Mouse (Mus musculus) kidney, embryonic 16.5 days (tissue): ENCODE data around the gene Ap5z1. TPM values are rescaled to one million over a fixed set of nuclear protein-coding genes. Genes with fewer than 3 reads are reported as not detected.

Experiments
- ATAC-seq: fragments of 200-750 bp; cut with Nextera tagmentation; 2 replicates; pipeline ENCODE4 v1.8.0; 2017; ENCODE audit warnings: moderate TSS enrichment; ENCODE audit not compliant: low FRiP score, low TSS enrichment
- H3K27ac ChIP-seq: fragments of 300-500 bp; sonication (generic); 2 replicates; pipeline ENCODE4 v1.5.1; 2014; ENCODE audit warnings: low read length
- H3K27me3 ChIP-seq: fragments of 300-500 bp; sonication (generic); 2 replicates; pipeline ENCODE4 v1.6.1; 2014; ENCODE audit warnings: low read length, control low read depth, mixed read lengths; ENCODE audit not compliant: insufficient read depth
- H3K36me3 ChIP-seq: fragments of 300-500 bp; sonication (generic); 2 replicates; pipeline ENCODE4 v1.6.1; 2014; ENCODE audit warnings: low read length, control low read depth, mixed read lengths; ENCODE audit not compliant: insufficient read depth
- H3K4me1 ChIP-seq: fragments of 300-500 bp; sonication (generic); 2 replicates; pipeline ENCODE4 v1.6.1; 2014; ENCODE audit warnings: low read length, control low read depth, mixed read lengths; ENCODE audit not compliant: insufficient read depth
- H3K4me2 ChIP-seq: fragments of 300-500 bp; sonication (generic); replicated peaks from 2 replicates; pipeline ENCODE4 v1.6.1; 2014; ENCODE audit warnings: low read depth, low read length
- H3K4me3 ChIP-seq: fragments of 300-500 bp; sonication (generic); 2 replicates; pipeline ENCODE4 v1.5.1; 2014; ENCODE audit warnings: mild to moderate bottlenecking, low read length
- H3K9ac ChIP-seq: fragments of 300-500 bp; sonication (generic); replicated peaks from 2 replicates; pipeline ENCODE4 v1.6.1; 2014; ENCODE audit warnings: low read length
- H3K9me3 ChIP-seq: fragments of 300-500 bp; sonication (generic); 2 replicates; pipeline ENCODE4 v1.6.1; 2016; ENCODE audit warnings: low read length, control low read depth
- WGBS: fragments of 180-500 bp; shearing (Covaris S2); extraction: QIAGEN DNeasy Blood & Tissue Kit; methylation state at CpG from one replicate; pipeline ENCODE4 v1.1.7; 2014; 5-methylcytosine and 5-hydroxymethylcytosine counted together
- polyA plus RNA-seq: library from polyadenylated mRNA; unstranded; fragments of >200 nt; fragmentation: Nextera tagmentation; extraction: Ambion mirVana; gene quantifications from 2 replicates; pipeline ENCODE4 v1.2.1, GENCODE M21; 2015

Ap5z1 gene
- polyA plus RNA-seq, 1 experiment from 2014 or later: 13.2 TPM

- H3K27ac ChIP-seq: no peak overlapping the region
- H3K4me1 ChIP-seq: peaks cover 13% of the 10 kb centered on the region
- no peaks in the 10 kb centered on the region for H3K9me3 ChIP-seq
- WGBS: 1% methylated on average over 3 of the region's 3 CpGs
- H3K9ac ChIP-seq: no peak overlapping the region
- no peak overlapping the region for H3K4me2 ChIP-seq
- peak; percentile 89 for ATAC-seq
- no peaks in the 10 kb centered on the region for H3K36me3 ChIP-seq
- no peaks in the 10 kb centered on the region for H3K27me3 ChIP-seq
- no peak overlapping the region for H3K4me3 ChIP-seq
Observed at GRCm38 (mm10) chr5:142502414-142502813, 38.7 kb downstream of the Ap5z1 start.

- WGBS: 82% methylated on average over 3 of the region's 3 CpGs
Observed at GRCm38 (mm10) chr5:142504175-142504574, 40.4 kb downstream of the Ap5z1 start.

GRCm38 (mm10) chr5:142505695-142506423 is 42.1 kb downstream of the Ap5z1 start:
- peaks cover 15% of the 10 kb centered on the region for H3K4me1 ChIP-seq
- no peaks in the 10 kb centered on the region for H3K9me3 ChIP-seq
- H3K4me2 ChIP-seq: no peak overlapping the region
- 74% methylated on average over 3 of the region's 3 CpGs for WGBS
- H3K36me3 ChIP-seq: no peaks in the 10 kb centered on the region
- no peak overlapping the region for H3K4me3 ChIP-seq
- no peak overlapping the region for H3K27ac ChIP-seq
- no peaks in the 10 kb centered on the region for H3K27me3 ChIP-seq
- ATAC-seq: no peak
- H3K9ac ChIP-seq: no peak overlapping the region

More at GRCm38 (mm10) chr5:142504175-142504574, 40.4 kb downstream of the Ap5z1 start:
- no peak overlapping the region for H3K9ac ChIP-seq
- H3K27me3 ChIP-seq: no peaks in the 10 kb centered on the region
- no peaks in the 10 kb centered on the region for H3K9me3 ChIP-seq
- ATAC-seq: no peak
- no peaks in the 10 kb centered on the region for H3K36me3 ChIP-seq
- no peak overlapping the region for H3K4me2 ChIP-seq
- no peak overlapping the region for H3K4me3 ChIP-seq
- H3K4me1 ChIP-seq: peaks cover 15% of the 10 kb centered on the region
- H3K27ac ChIP-seq: no peak overlapping the region

GRCm38 (mm10) chr5:142509141-142510060 is 45.7 kb downstream of the Ap5z1 start:
- 31% methylated on average over 15 of the region's 15 CpGs for WGBS
- no peak overlapping the region for H3K27ac ChIP-seq
- no peak for ATAC-seq
- no peaks in the 10 kb centered on the region for H3K27me3 ChIP-seq
- no peak overlapping the region for H3K4me3 ChIP-seq
- H3K9ac ChIP-seq: no peak overlapping the region
- H3K4me2 ChIP-seq: no peak overlapping the region
- 0 out of 2 replicates have a peak, but pooled peaks cover 8% of the 10 kb centered on the region for H3K4me1 ChIP-seq
- no peaks in the 10 kb centered on the region for H3K9me3 ChIP-seq
- H3K36me3 ChIP-seq: no peaks in the 10 kb centered on the region

- no peak overlapping the region for H3K4me2 ChIP-seq
- H3K4me3 ChIP-seq: no peak overlapping the region
- WGBS: 68% methylated on average over 7 of the region's 7 CpGs
- no peaks in the 10 kb centered on the region for H3K27me3 ChIP-seq
- no peak overlapping the region for H3K9ac ChIP-seq
- no peaks in the 10 kb centered on the region for H3K36me3 ChIP-seq
- 0 out of 2 replicates have a peak, but pooled peaks cover 8% of the 10 kb centered on the region for H3K4me1 ChIP-seq
- no peaks in the 10 kb centered on the region for H3K9me3 ChIP-seq
- no peak overlapping the region for H3K27ac ChIP-seq
- no peak for ATAC-seq
Observed at GRCm38 (mm10) chr5:142510061-142510414, 46.3 kb downstream of the Ap5z1 start.

GRCm38 (mm10) chr5:142512112-142512511 is 48.4 kb downstream of the Ap5z1 start:
- Histone ChIP-seq H3K9me3 (no peaks in the 10 kb centered on the region), H3K9ac (no peak overlapping the region), H3K4me3 (no peak overlapping the region), H3K4me1 (0 out of 2 replicates have a peak, but pooled peaks cover 12% of the 10 kb centered on the region), H3K27me3 (no peaks in the 10 kb centered on the region), H3K36me3 (no peaks in the 10 kb centered on the region), H3K4me2 (no peak overlapping the region), H3K27ac (no peak overlapping the region)
- no peak for ATAC-seq
- whole genome bisulfite sequencing: 77% methylated on average over 4 of the region's 4 CpGs

GRCm38 (mm10) chr5:142518973-142519372 is 55.2 kb downstream of the Ap5z1 start:
- Histone ChIP-seq H3K36me3 (no peaks in the 10 kb centered on the region), H3K4me2 (no peak overlapping the region), H3K9me3 (no peaks in the 10 kb centered on the region), H3K4me3 (no peak overlapping the region), H3K27me3 (no peaks in the 10 kb centered on the region), H3K4me1 (peaks cover 11% of the 10 kb centered on the region; the same call in 1 of the 2 replicates), H3K9ac (no peak overlapping the region), H3K27ac (no peak overlapping the region)
- ATAC-seq: no peak
- 57% methylated on average over 6 of the region's 6 CpGs for WGBS

- Histone ChIP-seq H3K9ac (no peak overlapping the region), H3K4me2 (no peak overlapping the region), H3K27ac (no peak overlapping the region), H3K27me3 (no peaks in the 10 kb centered on the region), H3K4me1 (peaks cover 11% of the 10 kb centered on the region; the same call in 1 of the 2 replicates), H3K36me3 (no peaks in the 10 kb centered on the region), H3K4me3 (no peak overlapping the region), H3K9me3 (no peaks in the 10 kb centered on the region)
- WGBS: 71% methylated on average over 4 of the region's 4 CpGs
- no peak for ATAC-seq
Observed at GRCm38 (mm10) chr5:142520360-142520759, 56.6 kb downstream of the Ap5z1 start.

GRCm38 (mm10) chr5:142521195-142521866 is 57.6 kb downstream of the Ap5z1 start:
- H3K9me3 ChIP-seq: no peaks in the 10 kb centered on the region
- H3K36me3 ChIP-seq: no peaks in the 10 kb centered on the region
- H3K4me2 ChIP-seq: no peak overlapping the region
- H3K4me1 ChIP-seq: peaks cover 11% of the 10 kb centered on the region; the same call in 1 of the 2 replicates
- no peak overlapping the region for H3K4me3 ChIP-seq
- WGBS: 81% methylated on average over 11 of the region's 11 CpGs
- H3K27me3 ChIP-seq: no peaks in the 10 kb centered on the region
- ATAC-seq: no peak
- no peak overlapping the region for H3K9ac ChIP-seq
- H3K27ac ChIP-seq: no peak overlapping the region
